Mouse (Mus musculus) lung, postnatal 0 days (tissue): ENCODE measurements around the gene Pip5k1b.

Experiments used
- CTCF ChIP-seq: IDR thresholded peaks from 2 replicates; pipeline ENCODE4 v1.5.1; 2016; ENCODE audit warnings: antibody characterized with exemption, mild to moderate bottlenecking
- EP300 ChIP-seq: IDR thresholded peaks from 2 replicates; pipeline ENCODE4 v1.6.1; 2016; ENCODE audit warnings: antibody characterized with exemption, mild to moderate bottlenecking, control low read depth

GRCm38 (mm10) chr19:24536920-24537319, 18.8 kb downstream of the Pip5k1b start:
- no peak for TF ChIP-seq EP300
- no peak for TF ChIP-seq CTCF
